Mouse (Mus musculus): ENCODE measurements around the gene Mrpl49.

DNA sequence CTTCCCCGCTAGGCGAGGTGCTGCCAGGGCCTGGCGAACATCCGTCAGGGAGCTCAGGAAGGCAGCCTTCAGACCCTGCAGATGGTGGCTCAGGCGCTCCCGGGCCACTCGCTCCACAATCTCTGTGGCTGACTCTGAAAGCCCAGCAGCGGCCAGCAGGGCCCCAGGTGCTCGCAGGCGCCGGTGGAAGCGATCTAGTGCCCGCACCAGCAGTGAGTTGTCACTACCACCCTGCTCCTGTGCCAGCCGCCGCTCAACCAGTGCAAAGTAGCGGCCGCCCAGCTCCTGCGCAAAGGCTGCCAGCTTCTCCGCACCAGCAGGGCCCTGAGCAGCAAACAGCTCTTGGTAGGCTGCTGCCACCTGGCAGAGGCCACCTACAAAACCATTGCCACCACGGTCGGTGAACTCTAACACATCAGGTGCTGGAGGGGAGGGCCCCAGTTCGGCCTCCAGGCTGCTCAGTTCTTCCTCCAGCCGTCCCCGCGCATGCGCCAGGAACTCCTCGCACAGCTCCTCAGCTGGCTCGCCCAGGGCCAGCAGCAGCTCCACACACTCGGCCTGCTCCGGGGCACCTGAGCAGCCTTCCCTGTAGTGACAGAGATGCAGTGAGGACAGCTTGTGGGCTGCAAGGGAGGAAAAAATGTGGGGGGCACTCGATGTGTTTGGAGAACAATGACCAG, 13.1 kb upstream of the Mrpl49 start:
- no peak for TF ChIP-seq POLR2A (IDR thresholded peaks at IDR 0.05; ENCODE audit: low read depth, low read length)
- TF ChIP-seq CTCF (IDR thresholded peaks at IDR 0.05; ENCODE audit: extremely low read depth, insufficient read length, insufficient replicate concordance, low read depth, low read length), result no peak

Data from small intestine, adult 2 months (tissue).